Mouse (Mus musculus): ENCODE measurements at regions not wholly inside any gene's neighbourhood (a gene's known extent, or its start where the extent isn't known, plus 50 kb on each side); places are given as distances from the start of the nearest gene placed in this dataset.

- ATAC-seq, result no peak
- no peak overlapping the region for H3K27ac ChIP-seq (ENCODE audit: low read depth, low read length)
- no peak overlapping the region for H3K4me2 ChIP-seq (ENCODE audit: low read depth)
Observed at GRCm38 (mm10) chr11:114535900-114536299, 132.4 kb upstream of the Rpl38 start.

DNA sequence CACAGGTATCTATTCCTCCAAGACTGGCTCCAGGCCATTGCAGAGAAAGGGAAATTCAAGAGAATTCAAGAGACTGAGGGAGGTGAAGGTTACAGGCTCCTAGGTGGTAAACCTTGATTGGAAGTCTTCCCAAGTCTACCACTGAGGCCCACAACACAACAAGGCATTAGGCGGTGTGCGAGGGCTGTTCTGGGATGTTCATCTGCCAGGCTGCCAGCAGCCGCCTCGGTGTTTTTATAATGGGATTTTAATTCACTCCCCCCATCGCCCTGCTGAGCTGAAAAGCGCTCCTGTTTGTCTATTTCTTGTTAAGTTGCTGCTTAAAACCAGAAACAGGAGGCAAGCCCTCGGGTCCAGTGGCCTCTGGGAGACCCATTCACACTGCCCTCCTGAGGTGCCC, 133.9 kb upstream of the Rpl38 start:
- H3K4me1 ChIP-seq (ENCODE audit: insufficient read depth), result peaks cover 20% of the 10 kb centered on the region
- H3K27me3 ChIP-seq (ENCODE audit: insufficient read depth, low read length), result no peaks in the 10 kb centered on the region
- H3K9me3 ChIP-seq (ENCODE audit: low read length), result no peaks in the 10 kb centered on the region
- H3K4me2 ChIP-seq (ENCODE audit: low read depth), result no peak overlapping the region
- H3K27ac ChIP-seq (ENCODE audit: low read depth, low read length), result no peak overlapping the region
- ATAC-seq, result no peak
- no peak for TF ChIP-seq CTCF (IDR thresholded peaks at IDR 0.05; ENCODE audit: low read depth)
- 44% methylated on average over 7 of the region's 7 CpGs for WGBS
- no peak overlapping the region for H3K4me3 ChIP-seq (ENCODE audit: low read depth, low read length)
- no peaks in the 10 kb centered on the region for H3K36me3 ChIP-seq (ENCODE audit: insufficient read depth)
- no peak overlapping the region for H3K9ac ChIP-seq
- DNase-seq, result no peak

More at GRCm38 (mm10) chr11:114535900-114536299, 132.4 kb upstream of the Rpl38 start:
- Histone ChIP-seq H3K36me3 (ENCODE audit: insufficient read depth) (no peaks in the 10 kb centered on the region), H3K4me3 (ENCODE audit: low read depth, low read length) (no peak overlapping the region), H3K9ac (no peak overlapping the region), H3K9me3 (ENCODE audit: low read length) (no peaks in the 10 kb centered on the region), H3K4me1 (ENCODE audit: insufficient read depth) (peaks cover 20% of the 10 kb centered on the region), H3K27me3 (ENCODE audit: insufficient read depth, low read length) (no peaks in the 10 kb centered on the region)
- TF ChIP-seq CTCF (IDR thresholded peaks at IDR 0.05; ENCODE audit: low read depth), result no peak
- no peak for DNase-seq
- 73% methylated on average over 9 of the region's 9 CpGs for WGBS

DNA sequence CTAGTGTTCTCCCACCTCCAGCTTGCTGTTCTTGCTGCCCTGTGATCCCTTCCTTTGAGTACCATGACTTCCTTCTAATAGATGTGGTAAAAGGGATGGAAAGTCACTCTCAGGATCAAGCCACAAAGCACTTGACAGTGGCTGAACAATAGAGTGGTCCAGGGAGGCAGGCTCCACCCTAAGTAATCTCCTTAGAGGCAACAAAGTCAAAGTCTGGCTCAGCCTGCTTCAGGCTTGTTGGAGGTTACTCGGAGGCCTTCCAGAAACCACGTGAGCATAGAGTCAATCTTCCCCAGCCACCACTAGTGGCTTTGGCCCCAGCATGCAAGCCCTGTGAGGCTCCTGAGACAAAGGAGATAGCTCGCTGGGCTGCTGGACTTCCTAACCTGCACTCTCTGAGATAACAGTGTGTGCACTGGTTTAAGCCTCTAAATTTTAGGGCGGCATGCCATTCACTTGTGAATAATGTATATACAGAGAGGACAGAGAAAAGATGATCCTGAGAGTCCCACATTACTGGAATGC, 137.0 kb upstream of the Rpl38 start:
- no peak for ATAC-seq
- no peaks in the 10 kb centered on the region for H3K27me3 ChIP-seq (ENCODE audit: insufficient read depth, low read length)
- 55% methylated on average over 4 of the region's 4 CpGs for WGBS

DNA sequence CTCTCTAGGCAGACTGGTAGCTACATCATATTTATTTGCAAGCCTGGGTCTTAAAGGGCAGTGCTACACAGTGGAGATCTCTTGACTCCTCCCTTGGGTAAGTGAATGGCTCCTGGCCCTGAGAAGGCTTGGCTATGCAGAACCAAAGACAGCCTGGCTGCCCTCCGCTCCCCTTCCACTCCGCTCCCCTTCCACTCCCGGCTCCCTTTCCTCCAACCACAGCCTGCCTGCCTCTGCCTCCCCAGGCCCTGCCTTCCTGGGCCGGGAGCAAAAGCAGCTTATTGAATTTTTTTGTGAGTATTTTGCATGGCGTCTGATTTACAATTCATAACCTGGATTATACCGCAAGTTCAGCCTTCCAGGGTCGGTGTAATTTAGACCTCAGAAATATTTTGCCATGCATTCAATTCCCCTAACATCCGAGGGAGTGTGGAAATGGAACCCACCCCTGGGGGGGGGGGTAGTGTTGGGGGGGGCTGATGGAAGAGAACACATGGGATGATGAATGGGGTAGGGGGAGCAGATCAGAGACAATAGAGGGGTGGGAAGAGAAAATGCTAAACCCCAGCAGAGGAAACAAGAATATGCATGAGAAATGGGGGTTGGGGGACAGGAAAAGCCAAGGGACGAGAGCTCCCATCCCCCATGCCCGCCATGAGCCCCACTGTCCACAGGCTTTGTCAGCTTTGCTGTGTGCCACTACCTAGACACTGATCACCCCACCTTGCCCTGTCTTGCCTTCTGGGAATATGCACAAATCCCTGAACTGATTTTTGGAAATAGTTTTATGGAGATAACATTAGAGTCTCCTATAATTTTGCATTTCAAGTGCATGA, 139.2 kb upstream of the Rpl38 start:
- no peaks in the 10 kb centered on the region for H3K9me3 ChIP-seq (ENCODE audit: low read length)
- no peak for TF ChIP-seq CTCF (IDR thresholded peaks at IDR 0.05; ENCODE audit: low read depth)
- H3K36me3 ChIP-seq (ENCODE audit: insufficient read depth), result no peaks in the 10 kb centered on the region
- H3K27ac ChIP-seq (ENCODE audit: low read depth, low read length), result peak overlapping the region; percentile 35; the same call in 1 of the 2 replicates
- no peak overlapping the region for H3K9ac ChIP-seq
- no peaks in the 10 kb centered on the region for H3K4me1 ChIP-seq (ENCODE audit: insufficient read depth)
- WGBS, result 35% methylated on average over 10 of the region's 10 CpGs
- DNase-seq, result no peak
- no peak overlapping the region for H3K4me3 ChIP-seq (ENCODE audit: low read depth, low read length)
- H3K27me3 ChIP-seq (ENCODE audit: insufficient read depth, low read length), result no peaks in the 10 kb centered on the region
- no peak overlapping the region for H3K4me2 ChIP-seq (ENCODE audit: low read depth)
- ATAC-seq, result no peak

More for the DNA sequence above, 137.0 kb upstream of the Rpl38 start:
- Histone ChIP-seq H3K27ac (ENCODE audit: low read depth, low read length) (no peak overlapping the region), H3K4me1 (ENCODE audit: insufficient read depth) (0 out of 2 replicates have a peak, but pooled peaks cover 5% of the 10 kb centered on the region), H3K9ac (no peak overlapping the region), H3K4me3 (ENCODE audit: low read depth, low read length) (no peak overlapping the region), H3K9me3 (ENCODE audit: low read length) (no peaks in the 10 kb centered on the region), H3K36me3 (ENCODE audit: insufficient read depth) (no peaks in the 10 kb centered on the region), H3K4me2 (ENCODE audit: low read depth) (no peak overlapping the region)
- TF ChIP-seq CTCF (IDR thresholded peaks at IDR 0.05; ENCODE audit: low read depth), result no peak
- no peak for DNase-seq

DNA sequence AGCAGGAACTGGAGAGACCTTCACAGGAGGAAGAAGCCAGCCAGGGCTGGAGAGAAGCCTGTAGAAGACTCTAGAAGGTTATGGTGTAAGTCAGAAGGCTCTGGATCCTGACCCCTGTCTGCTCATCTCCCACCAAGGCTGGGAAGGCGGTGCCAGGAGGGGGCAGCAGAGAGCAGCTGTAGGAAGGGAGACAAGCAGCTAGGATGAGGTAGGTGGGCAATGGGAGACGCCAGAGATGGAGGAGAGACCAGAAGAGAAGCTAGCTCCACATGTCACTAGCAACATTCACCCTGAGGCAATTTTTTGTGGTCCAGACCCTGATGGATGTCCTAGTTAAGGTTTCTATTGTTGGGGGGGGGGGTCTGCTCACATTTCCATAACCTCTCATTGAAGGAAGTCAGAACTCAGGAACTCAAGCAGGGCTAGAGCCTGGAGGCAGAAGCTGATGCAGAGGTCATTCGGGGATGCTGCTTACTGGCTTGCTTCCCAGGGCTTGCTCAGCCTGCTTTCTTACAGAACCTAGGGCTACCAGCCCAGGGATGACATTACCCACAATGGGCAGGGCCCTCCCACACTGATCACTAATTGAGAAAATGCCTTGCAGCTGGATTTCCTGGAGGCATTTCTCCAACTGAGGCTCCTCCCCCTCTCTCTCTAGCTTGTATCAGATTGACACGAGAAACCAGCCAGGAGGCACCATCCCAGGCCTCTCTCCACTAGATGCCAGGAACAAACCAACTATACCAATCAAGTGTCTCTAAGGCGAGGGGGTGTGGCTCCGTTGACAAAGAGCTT, 144.7 kb upstream of the Rpl38 start:
- Histone ChIP-seq H3K4me2 (ENCODE audit: low read depth) (no peak overlapping the region), H3K4me3 (ENCODE audit: low read depth, low read length) (no peak overlapping the region), H3K36me3 (ENCODE audit: insufficient read depth) (no peaks in the 10 kb centered on the region), H3K9ac (no peak overlapping the region), H3K27ac (ENCODE audit: low read depth, low read length) (no peak overlapping the region), H3K27me3 (ENCODE audit: insufficient read depth, low read length) (no peaks in the 10 kb centered on the region), H3K9me3 (ENCODE audit: low read length) (no peaks in the 10 kb centered on the region), H3K4me1 (ENCODE audit: insufficient read depth) (no peaks in the 10 kb centered on the region)
- peak; percentile 80 for ATAC-seq
- DNase-seq, result peak; percentile 64
- TF ChIP-seq CTCF (IDR thresholded peaks at IDR 0.05; ENCODE audit: low read depth), result peak; percentile 83
- 46% methylated on average over 6 of the region's 6 CpGs for WGBS

DNA sequence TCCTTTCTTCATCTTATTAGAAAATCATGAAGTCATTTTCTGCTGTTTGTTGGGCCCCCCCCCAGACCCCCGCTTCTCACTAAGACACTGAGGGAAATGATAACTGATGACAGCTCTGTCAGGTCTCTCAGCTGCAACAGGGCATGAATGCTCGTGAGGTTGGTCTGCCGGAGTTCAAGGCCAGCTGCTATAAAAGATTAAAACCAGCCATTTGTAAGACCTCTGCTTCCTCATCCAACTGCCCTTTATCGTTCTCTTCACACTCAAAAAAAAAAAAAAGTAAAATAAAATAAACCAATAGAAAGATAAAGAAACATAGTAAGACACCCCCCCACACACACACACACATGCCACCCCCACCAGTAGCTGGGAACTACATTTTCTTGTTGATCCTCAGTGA, 153.0 kb upstream of the Rpl38 start:
- 46% methylated on average over 4 of the region's 4 CpGs for WGBS
- H3K36me3 ChIP-seq (ENCODE audit: insufficient read depth), result no peaks in the 10 kb centered on the region
- no peak for ATAC-seq
- H3K4me2 ChIP-seq (ENCODE audit: low read depth), result no peak overlapping the region
- H3K9me3 ChIP-seq (ENCODE audit: low read length), result no peaks in the 10 kb centered on the region
- no peaks in the 10 kb centered on the region for H3K27me3 ChIP-seq (ENCODE audit: insufficient read depth, low read length)
- no peak overlapping the region for H3K4me3 ChIP-seq (ENCODE audit: low read depth, low read length)
- no peak for DNase-seq
- H3K9ac ChIP-seq, result no peak overlapping the region
- no peak overlapping the region for H3K27ac ChIP-seq (ENCODE audit: low read depth, low read length)
- no peak for TF ChIP-seq CTCF (IDR thresholded peaks at IDR 0.05; ENCODE audit: low read depth)
- peaks cover 8% of the 10 kb centered on the region; the same call in 1 of the 2 replicates for H3K4me1 ChIP-seq (ENCODE audit: insufficient read depth)
